Mouse (Mus musculus): Measurements from ENCODE around the gene Ncor2. TPM values are rescaled to one million over a fixed set of nuclear protein-coding genes. Genes with fewer than 3 reads are reported as not detected.

The Ncor2 gene
- polyA plus RNA-seq, 2 experiments: 3.5 to 4.4 TPM

- DNase-seq (ENCODE audit: low read depth in 3 of 3, low spot score in 3 of 3) (no peak), ATAC-seq (ENCODE audit: insufficient read depth) (no peak)
- TF ChIP-seq CTCF (IDR thresholded peaks at IDR 0.05; ENCODE audit: low read depth) (no peak), EP300 (IDR thresholded peaks at IDR 0.05; ENCODE audit: low read depth) (no peak)
- Histone ChIP-seq H3K9me3 (ENCODE audit: control insufficient read depth, low read length) (no peaks in the 10 kb centered on the region), H3K27ac (no peak overlapping the region), H3K27me3 (ENCODE audit: control insufficient read depth, insufficient read depth, low read length) (no peaks in the 10 kb centered on the region), H3K4me1 (replicated peaks; ENCODE audit: control insufficient read depth in 2 of 2, insufficient read depth in 2 of 2, low read length in 1 of 2) (peaks cover 17 to 24% of the 10 kb centered on the region in 2 experiments), H3K4me3 (ENCODE audit: insufficient read depth in 1 of 2, low read depth in 2 of 2, low read length in 2 of 2) (no peak overlapping the region), H3K9ac (replicated peaks) (no peak overlapping the region), H3K36me3 (replicated peaks; ENCODE audit: control insufficient read depth, insufficient read depth, low read depth) (no peaks in the 10 kb centered on the region), H3K4me2 (ENCODE audit: low read depth) (no peak overlapping the region)
- 80% methylated on average over 4 of the region's 4 CpGs for WGBS (ENCODE audit: insufficient replicate concordance)
These were observed 23.6 kb downstream of the Ncor2 start for GRCm38 (mm10) chr5:125155451-125155850.

- Histone ChIP-seq H3K27me3 (ENCODE audit: control insufficient read depth, insufficient read depth, low read length) (no peaks in the 10 kb centered on the region), H3K36me3 (replicated peaks; ENCODE audit: control insufficient read depth, insufficient read depth, low read depth) (no peaks in the 10 kb centered on the region), H3K4me2 (ENCODE audit: low read depth) (no peak overlapping the region), H3K27ac (no peak overlapping the region), H3K4me1 (replicated peaks; ENCODE audit: control insufficient read depth in 2 of 2, insufficient read depth in 2 of 2, low read length in 1 of 2) (peaks cover 17 to 24% of the 10 kb centered on the region in 2 experiments), H3K9me3 (ENCODE audit: control insufficient read depth, low read length) (no peaks in the 10 kb centered on the region), H3K4me3 (ENCODE audit: insufficient read depth in 1 of 2, low read depth in 2 of 2, low read length in 2 of 2) (no peak overlapping the region), H3K9ac (replicated peaks) (no peak overlapping the region)
- 80% methylated on average over 5 of the region's 5 CpGs for WGBS (ENCODE audit: insufficient replicate concordance)
- DNase-seq (ENCODE audit: low read depth in 3 of 3, low spot score in 3 of 3): no peak
- no peak for TF ChIP-seq EP300 (IDR thresholded peaks at IDR 0.05; ENCODE audit: low read depth)
- TF ChIP-seq CTCF (IDR thresholded peaks at IDR 0.05; ENCODE audit: low read depth): no peak
- no peak for ATAC-seq (ENCODE audit: insufficient read depth)
These were observed 24.0 kb downstream of the Ncor2 start for GRCm38 (mm10) chr5:125154989-125155388.

DNA sequence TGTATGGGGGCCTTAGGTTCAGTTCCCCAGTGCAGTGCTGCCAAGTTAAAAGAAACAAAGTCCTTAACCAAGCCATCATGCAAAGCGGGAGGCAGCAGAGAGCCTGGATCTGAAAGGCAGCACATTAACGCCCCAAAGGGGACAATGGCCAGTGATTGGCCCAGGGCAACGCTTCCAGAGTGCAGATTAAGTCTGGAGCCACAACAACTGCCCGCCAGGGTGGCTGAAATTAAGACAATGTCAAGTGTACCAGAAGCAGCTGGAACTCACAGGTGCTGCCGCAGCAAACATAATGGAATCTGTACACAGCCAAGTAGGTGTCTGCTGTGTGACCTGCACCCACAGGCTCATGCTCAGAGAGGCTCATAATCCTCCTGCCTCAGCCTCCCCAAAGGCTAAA, 24.8 kb downstream of the Ncor2 start:
- no peaks in the 10 kb centered on the region for H3K27me3 ChIP-seq (ENCODE audit: control insufficient read depth, insufficient read depth, low read length)
- no peak overlapping the region for H3K4me3 ChIP-seq (ENCODE audit: insufficient read depth in 1 of 2, low read depth in 2 of 2, low read length in 2 of 2)
- WGBS (ENCODE audit: insufficient replicate concordance): 74% methylated on average over 5 of the region's 5 CpGs
- no peaks in the 10 kb centered on the region for H3K36me3 ChIP-seq (replicated peaks; ENCODE audit: control insufficient read depth, insufficient read depth, low read depth)
- peaks cover 14 to 24% of the 10 kb centered on the region in 2 experiments for H3K4me1 ChIP-seq (replicated peaks; ENCODE audit: control insufficient read depth in 2 of 2, insufficient read depth in 2 of 2, low read length in 1 of 2)
- DNase-seq (ENCODE audit: low read depth in 3 of 3, low spot score in 3 of 3): no peak
- H3K4me2 ChIP-seq (ENCODE audit: low read depth): no peak overlapping the region
- TF ChIP-seq CTCF (IDR thresholded peaks at IDR 0.05; ENCODE audit: low read depth): no peak
- no peak for TF ChIP-seq EP300 (IDR thresholded peaks at IDR 0.05; ENCODE audit: low read depth)
- no peaks in the 10 kb centered on the region for H3K9me3 ChIP-seq (ENCODE audit: control insufficient read depth, low read length)
- ATAC-seq (ENCODE audit: insufficient read depth): no peak
- H3K9ac ChIP-seq (replicated peaks): no peak overlapping the region
- no peak overlapping the region for H3K27ac ChIP-seq

GRCm38 (mm10) chr5:125153201-125153816, 25.7 kb downstream of the Ncor2 start:
- no peak overlapping the region for H3K4me3 ChIP-seq (ENCODE audit: insufficient read depth in 1 of 2, low read depth in 2 of 2, low read length in 2 of 2)
- DNase-seq (ENCODE audit: low read depth in 3 of 3, low spot score in 3 of 3) (no peak), ATAC-seq (ENCODE audit: insufficient read depth) (no peak)
- H3K4me1 ChIP-seq (replicated peaks; ENCODE audit: control insufficient read depth in 2 of 2, insufficient read depth in 2 of 2, low read length in 1 of 2): peaks cover 7 to 20% of the 10 kb centered on the region in 2 experiments
- H3K36me3 ChIP-seq (replicated peaks; ENCODE audit: control insufficient read depth, insufficient read depth, low read depth): no peaks in the 10 kb centered on the region
- WGBS (ENCODE audit: insufficient replicate concordance): 43% methylated on average over 11 of the region's 11 CpGs
- H3K4me2 ChIP-seq (ENCODE audit: low read depth): no peak overlapping the region
- H3K9ac ChIP-seq (replicated peaks): no peak overlapping the region
- TF ChIP-seq CTCF (IDR thresholded peaks at IDR 0.05; ENCODE audit: low read depth): peak; percentile 24; the same call in 1 of the 2 replicates
- TF ChIP-seq EP300 (IDR thresholded peaks at IDR 0.05; ENCODE audit: low read depth): no peak
- H3K27me3 ChIP-seq (ENCODE audit: control insufficient read depth, insufficient read depth, low read length): no peaks in the 10 kb centered on the region
- H3K27ac ChIP-seq: no peak overlapping the region
- no peaks in the 10 kb centered on the region for H3K9me3 ChIP-seq (ENCODE audit: control insufficient read depth, low read length)

DNA sequence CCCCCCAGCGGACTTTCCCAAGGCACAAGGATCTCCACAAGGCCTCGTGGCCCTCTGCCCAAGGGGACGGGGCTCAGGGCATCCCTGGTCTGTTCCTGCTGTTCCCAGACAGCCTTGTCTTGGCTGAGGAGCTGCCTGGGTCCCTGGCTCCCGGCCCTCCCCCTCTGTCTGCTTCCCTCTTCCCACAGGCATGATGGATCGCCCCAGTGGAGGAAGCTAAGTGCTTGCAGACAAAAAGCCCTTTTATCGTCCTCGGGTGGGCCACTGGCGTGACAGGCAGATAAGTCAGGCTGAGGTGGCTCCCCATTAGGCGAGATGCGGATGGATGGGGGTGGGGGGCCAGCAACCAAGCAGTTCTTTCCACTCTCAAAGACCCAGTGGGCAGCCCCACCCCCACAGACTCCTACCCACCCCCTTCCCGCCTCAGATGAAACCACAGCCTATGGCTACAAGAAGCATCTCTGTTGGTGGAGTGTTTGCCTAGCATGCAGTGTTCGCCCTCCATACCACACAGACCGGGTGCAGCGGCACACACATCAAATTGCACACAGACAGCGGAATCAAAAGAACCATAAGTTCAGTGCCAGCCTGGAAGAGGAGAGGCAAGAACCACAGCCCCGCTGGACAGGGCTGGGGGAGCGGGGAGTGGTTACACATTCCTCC, 27.0 kb downstream of the Ncor2 start:
- TF ChIP-seq EP300 (IDR thresholded peaks at IDR 0.05; ENCODE audit: low read depth): no peak
- TF ChIP-seq CTCF (IDR thresholded peaks at IDR 0.05; ENCODE audit: low read depth): no peak
- no peaks in the 10 kb centered on the region for H3K36me3 ChIP-seq (replicated peaks; ENCODE audit: control insufficient read depth, insufficient read depth, low read depth)
- no peak overlapping the region for H3K27ac ChIP-seq
- no peak overlapping the region for H3K4me3 ChIP-seq (ENCODE audit: insufficient read depth in 1 of 2, low read depth in 2 of 2, low read length in 2 of 2)
- ATAC-seq (ENCODE audit: insufficient read depth) (no peak), DNase-seq (ENCODE audit: low read depth in 3 of 3, low spot score in 3 of 3) (no peak)
- peaks cover 0 to 11% of the 10 kb centered on the region in 2 experiments; a peak in 2 of 4 replicates for H3K4me1 ChIP-seq (replicated peaks; ENCODE audit: control insufficient read depth in 2 of 2, insufficient read depth in 2 of 2, low read length in 1 of 2)
- H3K4me2 ChIP-seq (ENCODE audit: low read depth): no peak overlapping the region
- no peaks in the 10 kb centered on the region for H3K27me3 ChIP-seq (ENCODE audit: control insufficient read depth, insufficient read depth, low read length)
- no peaks in the 10 kb centered on the region for H3K9me3 ChIP-seq (ENCODE audit: control insufficient read depth, low read length)
- WGBS (ENCODE audit: insufficient replicate concordance): 36% methylated on average over 17 of the region's 17 CpGs
- H3K9ac ChIP-seq (replicated peaks): no peak overlapping the region

Measured in liver, embryonic 14.5 days (tissue).